8 mouse cellular contexts compared by ENCODE assay signal in genomic region chr7:63896276-63896967, GRCm38 (mm10). TPM values are rescaled to one million over a fixed set of nuclear protein-coding genes. Genes with fewer than 3 reads are reported as not detected.
DNase-seq lines count a peak whose midpoint lies in the region; ATAC-seq and TF ChIP-seq lines count a peak whose summit lies in the region.

No protein-coding gene starts in this region.

- WGBS in kidney, postnatal 0 days = 18% methylated on average over 17 of the region's 17 CpGs
- 19% methylated on average over 17 of the region's 17 CpGs for WGBS in heart, embryonic 15.5 days
- WGBS in macrophage (ENCODE audit: missing documents) = 17% methylated on average over 16 of the region's 17 CpGs

- H3K79me2 ChIP-seq in macrophage (ENCODE audit: inconsistent target) = peaks cover 97% of the 10 kb centered on the region

- H3K36me3 ChIP-seq in kidney, postnatal 0 days (ENCODE audit: insufficient read depth, low read length) = no peaks in the 10 kb centered on the region
- H3K36me3 ChIP-seq in heart, embryonic 15.5 days = no peaks in the 10 kb centered on the region
- no peaks in the 10 kb centered on the region for H3K36me3 ChIP-seq in macrophage (ENCODE audit: inconsistent target)

- H3K27me3 ChIP-seq in kidney, postnatal 0 days (ENCODE audit: insufficient read depth, low read length) = no peaks in the 10 kb centered on the region
- H3K27me3 ChIP-seq in heart, embryonic 15.5 days = no peaks in the 10 kb centered on the region

- TF ChIP-seq CTCF in kidney, postnatal 0 days (IDR thresholded peaks at IDR 0.05; ENCODE audit: low read depth) = no peak

- H3K27ac ChIP-seq in kidney, postnatal 0 days = peak overlapping the region; percentile 87
- H3K27ac ChIP-seq in heart, embryonic 15.5 days = peak overlapping the region; percentile 96
- peak overlapping the region; percentile 45; the same call in 1 of the 2 replicates for H3K27ac ChIP-seq in macrophage

- peak overlapping the region; percentile 62 for H3K4me2 ChIP-seq in kidney, postnatal 0 days (ENCODE audit: low read length)
- H3K4me2 ChIP-seq in heart, embryonic 15.5 days = peak overlapping the region; percentile 77

- peak overlapping the region; percentile 51 for H3K9ac ChIP-seq in kidney, postnatal 0 days (ENCODE audit: low read depth, low read length)
- peak overlapping the region; percentile 49 for H3K9ac ChIP-seq in heart, embryonic 15.5 days

- peak overlapping the region; percentile 19; the same call in 1 of the 2 replicates for H3K4me3 ChIP-seq in kidney, postnatal 0 days (replicated peaks; ENCODE audit: low read depth, low read length)
- H3K4me3 ChIP-seq in heart, embryonic 15.5 days = peak overlapping the region; percentile 43
- H3K4me3 ChIP-seq in macrophage (ENCODE audit: inconsistent target) = peak overlapping the region; percentile 8; the same call in 1 of the 2 replicates

- H3K4me1 ChIP-seq in kidney, postnatal 0 days (replicated peaks; ENCODE audit: insufficient read depth, low read length) = peaks cover 17% of the 10 kb centered on the region
- peaks cover 42% of the 10 kb centered on the region for H3K4me1 ChIP-seq in heart, embryonic 15.5 days (replicated peaks)

- DNase-seq in kidney, postnatal 0 days (ENCODE audit: low spot score) = peak; percentile 44
- DNase-seq in kidney, postnatal 4 days = no peak
- peak; percentile 29 to 45 for DNase-seq in cerebellum, postnatal 36 days
- DNase-seq in embryo, embryonic 9.5 days (ENCODE audit: extremely low spot score) = no peak
- no peak for DNase-seq in Muller cell, postnatal 12 days (ENCODE audit: inconsistent ontology term)
- DNase-seq in frontal cortex, postnatal 25 days (ENCODE audit: low spot score in 2 of 2) = no peak

- no peaks in the 10 kb centered on the region for H3K9me3 ChIP-seq in kidney, postnatal 0 days (replicated peaks; ENCODE audit: low read length)
- no peaks in the 10 kb centered on the region for H3K9me3 ChIP-seq in heart, embryonic 15.5 days (replicated peaks)

- peak; percentile 2; the same call in 1 of the 2 replicates for ATAC-seq in kidney, postnatal 0 days (replicated peaks; ENCODE audit: low FRiP score, low read depth)
- peak; percentile 41 for ATAC-seq in heart, embryonic 15.5 days (replicated peaks; ENCODE audit: insufficient number of reproducible peaks, insufficient read depth, low FRiP score, low read depth)

RNA-seq across cellular contexts. Expression of gene E030018B13Rik, which starts 20.2 kb away (rescaled TPM):
- not detected in 2 replicates for polyA plus RNA-seq in kidney, postnatal 0 days (2015; fragmentation: Nextera tagmentation; extraction: Ambion mirVana)
- polyA plus RNA-seq in heart, embryonic 15.5 days (2015; fragmentation: Nextera tagmentation; extraction: Ambion mirVana) = 0.14 and 0.20 TPM in 2 replicates
- total RNA-seq in macrophage (2018; cell fraction: chromatin; rRNA removed) = not detected
- total RNA-seq in macrophage (2018; cell fraction: cytosol; rRNA removed) = not detected
- total RNA-seq in macrophage (2018; cell fraction: nucleus; rRNA removed) = under 1 TPM in 1 of 26 experiments, not detected in 25; 0.57 TPM
- polyA plus RNA-seq in macrophage (2018) = not detected in 3 replicates

RNA-seq across cellular contexts. Expression of gene Klf13, which starts 42.3 kb away (rescaled TPM):
- polyA plus RNA-seq in kidney, postnatal 0 days (2015; fragmentation: Nextera tagmentation; extraction: Ambion mirVana) = 27.5 and 28.8 TPM in 2 replicates
- polyA plus RNA-seq in heart, embryonic 15.5 days (2015; fragmentation: Nextera tagmentation; extraction: Ambion mirVana) = 23.4 and 25.6 TPM in 2 replicates
- total RNA-seq in macrophage (2018; cell fraction: chromatin; rRNA removed) = 100 to 1,000 TPM in 19 of 26 experiments, 10 to 100 TPM in 7; 57.4 to 205 (median 131) TPM
- 10 to 100 TPM; 37.1 to 73.4 (median 56.6) TPM for total RNA-seq in macrophage (2018; cell fraction: cytosol; rRNA removed)
- 100 to 1,000 TPM in 12 of 26 experiments, 10 to 100 TPM in 14; 55.9 to 254 (median 96.4) TPM for total RNA-seq in macrophage (2018; cell fraction: nucleus; rRNA removed)
- polyA plus RNA-seq in macrophage (2018) = 20.8 to 38.0 TPM (median 22.5 TPM) in 3 replicates

Comparison
In these comparisons a context has a peak if more than half of its experiments do, and no peak if none do; other contexts are left out.
1. DNase-seq: peak in kidney, postnatal 0 days (single experiment) and cerebellum, postnatal 36 days (2 of 2); none in kidney, postnatal 4 days (0 of 2), embryo, embryonic 9.5 days (single experiment), Muller cell, postnatal 12 days (single experiment) and frontal cortex, postnatal 25 days (0 of 2).
2. H3K27ac ChIP-seq: peak in every context shown above with its lines; median percentile 96 in heart, embryonic 15.5 days; 87 in kidney, postnatal 0 days; 45 in macrophage.
3. Peak in every context shown above with its lines, with median percentiles within 50 percentile points of each other: H3K4me3 ChIP-seq.